Mouse (Mus musculus): ENCODE data around the gene Hsd17b3.

The Hsd17b3 gene

GRCm38 (mm10) chr13:64022786-64023468, 66.1 kb downstream of the Hsd17b3 start:
- no peak for DNase-seq (ENCODE audit: low read depth in 2 of 2, low spot score in 2 of 2)

DNA sequence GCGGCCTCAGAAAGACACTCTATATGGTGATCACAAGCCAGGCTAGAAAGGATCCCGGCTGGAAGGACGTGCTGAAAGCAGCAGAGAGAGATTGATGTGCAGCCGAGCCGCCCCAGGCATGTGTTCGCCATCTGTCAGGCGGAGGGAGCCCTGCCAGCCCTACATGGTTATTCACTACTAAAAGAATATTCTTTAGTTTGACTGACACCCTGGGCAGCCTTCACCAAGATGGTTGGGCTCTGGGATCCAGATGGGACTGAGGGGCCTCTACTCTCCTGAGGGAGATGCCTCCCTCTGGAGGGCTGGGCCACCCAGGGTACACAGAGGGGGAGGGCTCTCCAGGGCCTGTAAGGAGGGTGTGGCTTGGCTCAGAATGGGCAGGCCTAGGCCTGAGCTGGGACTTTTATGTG, 68.1 kb downstream of the Hsd17b3 start:
- DNase-seq (ENCODE audit: low read depth in 2 of 2, low spot score in 2 of 2), result no peak

GRCm38 (mm10) chr13:64018586-64019141, 70.4 kb downstream of the Hsd17b3 start:
- no peak for DNase-seq (ENCODE audit: low read depth in 2 of 2, low spot score in 2 of 2)

- DNase-seq (ENCODE audit: low read depth in 2 of 2, low spot score in 2 of 2), result no peak
These were observed 73.0 kb downstream of the Hsd17b3 start for GRCm38 (mm10) chr13:64016048-64016447.

DNA sequence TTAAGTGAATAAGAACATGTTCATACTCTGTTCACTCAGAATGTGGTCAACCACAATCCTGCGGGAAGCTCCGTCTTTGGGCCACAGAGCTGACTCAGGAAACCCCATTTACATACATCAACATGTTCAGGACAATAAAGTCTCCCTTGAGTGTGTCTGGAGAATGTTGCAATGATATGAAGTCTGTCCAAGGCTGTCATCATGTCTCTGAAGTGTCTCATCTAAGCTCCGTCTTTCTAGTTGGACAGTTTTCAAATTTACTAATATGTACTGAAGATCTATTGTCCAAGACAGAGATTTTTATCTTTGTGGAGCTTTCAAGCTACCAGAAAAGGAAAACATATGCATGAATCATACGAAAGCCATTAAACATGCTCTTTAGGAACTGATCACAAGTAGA, 77.9 kb downstream of the Hsd17b3 start:
- DNase-seq (ENCODE audit: low read depth in 2 of 2, low spot score in 2 of 2), result no peak

All from CD8-positive naive resting alpha-beta T cell, adult 2 months (primary cell).